Mouse (Mus musculus) bone marrow, adult 2 months (tissue): ENCODE measurements at regions not wholly inside any gene's neighbourhood (a gene's known extent, or its start where the extent isn't known, plus 50 kb on each side); places are given as distances from the start of the nearest gene placed in this dataset.

Source experiments
- CTCF ChIP-seq: fragments of 200-500 bp; IDR thresholded peaks from 2 replicates; pipeline ENCODE4 v1.5.1; 2011; ENCODE audit warnings: low read length, control low read depth; ENCODE audit not compliant: control insufficient read depth, insufficient read depth
- POLR2A ChIP-seq: fragments of 200-500 bp; IDR thresholded peaks from 2 replicates; pipeline ENCODE4 v1.6.1; 2011; ENCODE audit warnings: low read depth, mild to moderate bottlenecking, control low read depth, low read length, borderline replicate concordance; ENCODE audit not compliant: control insufficient read depth

DNA sequence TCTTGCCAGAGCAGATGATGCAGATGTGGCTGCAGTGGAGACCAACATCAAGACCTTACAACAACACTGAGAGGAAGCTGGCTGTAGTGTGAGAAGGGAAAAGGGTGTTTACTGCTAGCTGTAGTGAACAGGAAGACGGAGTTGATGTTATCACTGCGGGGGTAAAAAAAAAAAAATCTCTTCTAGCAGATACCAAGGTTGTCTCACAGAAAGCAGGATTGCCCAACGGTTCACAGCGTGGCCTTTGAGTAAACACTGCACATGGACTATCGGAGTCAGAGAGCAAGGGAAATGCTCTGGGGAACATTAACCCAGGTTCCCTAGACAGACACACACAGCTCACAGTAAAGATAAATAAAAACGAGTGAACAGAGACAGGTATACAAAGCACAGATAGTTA, 192.8 kb downstream of the Ly86 start:
- TF ChIP-seq CTCF: no peak
- no peak for TF ChIP-seq POLR2A
